Mouse (Mus musculus): ENCODE results near the gene Tm7sf2. TPM values are rescaled to one million over a fixed set of nuclear protein-coding genes. Genes with fewer than 3 reads are reported as not detected.

The Tm7sf2 gene
- polyA plus RNA-seq, 1 experiment from 2014 or later = 24.6 TPM

GRCm38 (mm10) chr19:6067011-6067723 is 1.0 kb downstream of the Tm7sf2 start:
- peak overlapping the region; percentile 96 for H3K4me2 ChIP-seq (replicated peaks)
- H3K4me1 ChIP-seq = peaks cover 35% of the 10 kb centered on the region
- H3K9ac ChIP-seq = peak overlapping the region; percentile 42
- no peaks in the 10 kb centered on the region for H3K9me3 ChIP-seq (replicated peaks)
- peak overlapping the region; percentile 49 for H3K4me3 ChIP-seq (replicated peaks)
- peaks cover 32% of the 10 kb centered on the region for H3K36me3 ChIP-seq
- peak overlapping the region; percentile 76 for H3K27ac ChIP-seq (replicated peaks)
- ATAC-seq (ENCODE audit: insufficient number of reproducible peaks, low FRiP score, low TSS enrichment, low read depth) = peak; percentile 36; the same call in 1 of the 2 replicates
- H3K27me3 ChIP-seq = no peaks in the 10 kb centered on the region
- under 1% methylated on average over 30 of the region's 30 CpGs for WGBS

GRCm38 (mm10) chr19:6066571-6066970 is 1.6 kb downstream of the Tm7sf2 start:
- ATAC-seq (ENCODE audit: insufficient number of reproducible peaks, low FRiP score, low TSS enrichment, low read depth) = no peak
- H3K9me3 ChIP-seq (replicated peaks) = no peaks in the 10 kb centered on the region
- H3K4me2 ChIP-seq (replicated peaks) = peak overlapping the region; percentile 96
- peak overlapping the region; percentile 76 for H3K27ac ChIP-seq (replicated peaks)
- H3K27me3 ChIP-seq = no peaks in the 10 kb centered on the region
- H3K9ac ChIP-seq = peak overlapping the region; percentile 42; the same call in 1 of the 2 replicates
- 26% methylated on average over 5 of the region's 5 CpGs for WGBS
- H3K36me3 ChIP-seq = peaks cover 32% of the 10 kb centered on the region
- H3K4me3 ChIP-seq (replicated peaks) = peak overlapping the region; percentile 49
- peaks cover 41% of the 10 kb centered on the region for H3K4me1 ChIP-seq

- no peaks in the 10 kb centered on the region for H3K9me3 ChIP-seq (replicated peaks)
- H3K9ac ChIP-seq = no peak overlapping the region
- no peak overlapping the region for H3K4me2 ChIP-seq (replicated peaks)
- H3K27ac ChIP-seq (replicated peaks) = no peak overlapping the region
- 93% methylated on average over 6 of the region's 6 CpGs for WGBS
- H3K27me3 ChIP-seq = no peaks in the 10 kb centered on the region
- peaks cover 14% of the 10 kb centered on the region for H3K36me3 ChIP-seq
- peaks cover 51% of the 10 kb centered on the region for H3K4me1 ChIP-seq
- H3K4me3 ChIP-seq (replicated peaks) = peak overlapping the region; percentile 86; the same call in 1 of the 2 replicates
- no peak for ATAC-seq (ENCODE audit: insufficient number of reproducible peaks, low FRiP score, low TSS enrichment, low read depth)
Observed at GRCm38 (mm10) chr19:6063081-6063480, 5.1 kb downstream of the Tm7sf2 start.

- peak overlapping the region; percentile 86 for H3K4me3 ChIP-seq (replicated peaks)
- peak overlapping the region; percentile 96 for H3K27ac ChIP-seq (replicated peaks)
- no peak for ATAC-seq (ENCODE audit: insufficient number of reproducible peaks, low FRiP score, low TSS enrichment, low read depth)
- peaks cover 44% of the 10 kb centered on the region for H3K4me1 ChIP-seq
- H3K4me2 ChIP-seq (replicated peaks) = peak overlapping the region; percentile 96
- 69% methylated on average over 5 of the region's 5 CpGs for WGBS
- no peaks in the 10 kb centered on the region for H3K27me3 ChIP-seq
- H3K9me3 ChIP-seq (replicated peaks) = no peaks in the 10 kb centered on the region
- H3K36me3 ChIP-seq = peaks cover 14% of the 10 kb centered on the region
- peak overlapping the region; percentile 97 for H3K9ac ChIP-seq
Observed at GRCm38 (mm10) chr19:6062418-6062817, 5.8 kb downstream of the Tm7sf2 start.

- H3K27ac ChIP-seq (replicated peaks) = peak overlapping the region; percentile 96
- H3K9ac ChIP-seq = peak overlapping the region; percentile 97
- peaks cover 41% of the 10 kb centered on the region for H3K4me1 ChIP-seq
- H3K9me3 ChIP-seq (replicated peaks) = no peaks in the 10 kb centered on the region
- H3K27me3 ChIP-seq = no peaks in the 10 kb centered on the region
- peak overlapping the region; percentile 86 for H3K4me3 ChIP-seq (replicated peaks)
- 1% methylated on average over 44 of the region's 44 CpGs for WGBS
- H3K4me2 ChIP-seq (replicated peaks) = peak overlapping the region; percentile 96
- ATAC-seq (ENCODE audit: insufficient number of reproducible peaks, low FRiP score, low TSS enrichment, low read depth) = no peak
- H3K36me3 ChIP-seq = peaks cover 14% of the 10 kb centered on the region
Observed at GRCm38 (mm10) chr19:6061641-6062302, 6.4 kb downstream of the Tm7sf2 start.

- H3K4me1 ChIP-seq = peaks cover 41% of the 10 kb centered on the region
- no peaks in the 10 kb centered on the region for H3K9me3 ChIP-seq (replicated peaks)
- H3K36me3 ChIP-seq = peaks cover 14% of the 10 kb centered on the region
- H3K27me3 ChIP-seq = no peaks in the 10 kb centered on the region
- H3K27ac ChIP-seq (replicated peaks) = peak within 1 kb of the TSS; percentile 96
- peak within 1 kb of the TSS; percentile 96 for H3K4me2 ChIP-seq (replicated peaks)
- peak within 1 kb of the TSS; percentile 97 for H3K9ac ChIP-seq
- under 1% methylated on average over 58 of the region's 58 CpGs for WGBS
- ATAC-seq (ENCODE audit: insufficient number of reproducible peaks, low FRiP score, low TSS enrichment, low read depth) = peak; percentile 81
- peak within 1 kb of the TSS; percentile 86 for H3K4me3 ChIP-seq (replicated peaks)
Observed at GRCm38 (mm10) chr19:6061021-6061533, 7.1 kb downstream of the Tm7sf2 start, which contains the start of gene Znhit2. Gene Znhit2 (plus strand): TSS chr19:6061192.

- H3K4me1 ChIP-seq = peaks cover 42% of the 10 kb centered on the region
- peak overlapping the region; percentile 97 for H3K4me3 ChIP-seq (replicated peaks)
- peak overlapping the region; percentile 80 for H3K4me2 ChIP-seq (replicated peaks)
- 75% methylated on average over 5 of the region's 5 CpGs for WGBS
- no peaks in the 10 kb centered on the region for H3K9me3 ChIP-seq (replicated peaks)
- H3K36me3 ChIP-seq = peaks cover 32% of the 10 kb centered on the region
- H3K27me3 ChIP-seq = no peaks in the 10 kb centered on the region
- 0 out of 2 replicates have a peak overlapping the region, but pooled peaks have one; percentile 86 for H3K27ac ChIP-seq (replicated peaks)
- no peak for ATAC-seq (ENCODE audit: insufficient number of reproducible peaks, low FRiP score, low TSS enrichment, low read depth)
- peak overlapping the region; percentile 95 for H3K9ac ChIP-seq
Observed at GRCm38 (mm10) chr19:6058966-6059365, 9.2 kb downstream of the Tm7sf2 start.

GRCm38 (mm10) chr19:6058513-6058912 is 9.7 kb downstream of the Tm7sf2 start:
- Histone ChIP-seq H3K9me3 (replicated peaks) (no peaks in the 10 kb centered on the region), H3K36me3 (peaks cover 36% of the 10 kb centered on the region), H3K27ac (replicated peaks) (peak overlapping the region; percentile 86; the same call in 1 of the 2 replicates), H3K27me3 (no peaks in the 10 kb centered on the region), H3K4me1 (peaks cover 42% of the 10 kb centered on the region), H3K4me2 (replicated peaks) (peak overlapping the region; percentile 80), H3K4me3 (replicated peaks) (peak overlapping the region; percentile 97), H3K9ac (peak overlapping the region; percentile 95)
- no peak for ATAC-seq (ENCODE audit: insufficient number of reproducible peaks, low FRiP score, low TSS enrichment, low read depth)
- 37% methylated on average over 5 of the region's 5 CpGs for WGBS

- peak within 1 kb of the TSS; percentile 80 for H3K4me2 ChIP-seq (replicated peaks)
- H3K9ac ChIP-seq = peak within 1 kb of the TSS; percentile 95
- H3K9me3 ChIP-seq (replicated peaks) = no peaks in the 10 kb centered on the region
- peak within 1 kb of the TSS; percentile 97 for H3K4me3 ChIP-seq (replicated peaks)
- H3K4me1 ChIP-seq = peaks cover 33% of the 10 kb centered on the region
- no peaks in the 10 kb centered on the region for H3K27me3 ChIP-seq
- under 1% methylated on average over 62 of the region's 63 CpGs for WGBS
- ATAC-seq (ENCODE audit: insufficient number of reproducible peaks, low FRiP score, low TSS enrichment, low read depth) = peak; percentile 92
- peaks cover 47% of the 10 kb centered on the region for H3K36me3 ChIP-seq
- H3K27ac ChIP-seq (replicated peaks) = peak within 1 kb of the TSS; percentile 86
Observed at GRCm38 (mm10) chr19:6057313-6058096, 10.7 kb downstream of the Tm7sf2 start, which contains the start of the genes Mrpl49 and Fau. Gene Mrpl49 (minus strand): TSS chr19:6057785. Gene Fau (plus strand): TSS chr19:6057844.

- Histone ChIP-seq H3K9me3 (replicated peaks) (no peaks in the 10 kb centered on the region), H3K27me3 (no peaks in the 10 kb centered on the region), H3K36me3 (peaks cover 55% of the 10 kb centered on the region), H3K4me2 (replicated peaks) (peak overlapping the region; percentile 80), H3K4me1 (peaks cover 24% of the 10 kb centered on the region), H3K27ac (replicated peaks) (no peak overlapping the region), H3K9ac (peak overlapping the region; percentile 95), H3K4me3 (replicated peaks) (peak overlapping the region; percentile 97)
- ATAC-seq (ENCODE audit: insufficient number of reproducible peaks, low FRiP score, low TSS enrichment, low read depth) = no peak
- WGBS = 53% methylated on average over 4 of the region's 4 CpGs
Observed at GRCm38 (mm10) chr19:6056696-6057095, 11.5 kb downstream of the Tm7sf2 start.
